Mouse (Mus musculus): Measurements from ENCODE around the gene Zbtb22. TPM values are rescaled to one million over a fixed set of nuclear protein-coding genes. Genes with fewer than 3 reads are reported as not detected.

Zbtb22 gene
- total RNA-seq, 2 experiments from 2014 or later: 33.2 to 36.8 TPM

- DNase-seq: peak; percentile 85
- intact Hi-C loops (cut with DNase I): no loop called here
These were observed 4.8 kb downstream of the Zbtb22 start for GRCm38 (mm10) chr17:33920282-33921097.

- intact Hi-C loops (cut with DNase I): no loop called here
- DNase-seq: no peak
These were observed 5.7 kb downstream of the Zbtb22 start for GRCm38 (mm10) chr17:33921361-33921760.

- DNase-seq: no peak
- intact Hi-C loops (cut with DNase I): no loop called here
These were observed 9.0 kb downstream of the Zbtb22 start for GRCm38 (mm10) chr17:33924577-33925283.

GRCm38 (mm10) chr17:33925406-33926116 lies 9.9 kb downstream of the Zbtb22 start:
- intact Hi-C loops (cut with DNase I): no loop called here
- no peak for DNase-seq

- intact Hi-C loops (cut with DNase I): no loop called here
- DNase-seq: no peak
These were observed 10.7 kb downstream of the Zbtb22 start for GRCm38 (mm10) chr17:33926207-33926932.

GRCm38 (mm10) chr17:33928251-33928947 lies 12.7 kb downstream of the Zbtb22 start:
- no peak for DNase-seq
- intact Hi-C loops (cut with DNase I): no loop called here

- DNase-seq: peak; percentile 96
- intact Hi-C loops (cut with DNase I): no loop called here
These were observed 13.9 kb downstream of the Zbtb22 start, which contains the start of gene Rgl2 for GRCm38 (mm10) chr17:33929371-33930279. Gene Rgl2, plus strand, starts transcription at chr17:33929543.

GRCm38 (mm10) chr17:33930280-33931158 lies 14.8 kb downstream of the Zbtb22 start:
- no peak for DNase-seq
- intact Hi-C loops (cut with DNase I): no loop called here

GRCm38 (mm10) chr17:33931159-33931866 lies 15.6 kb downstream of the Zbtb22 start:
- intact Hi-C loops (cut with DNase I): no loop called here
- no peak for DNase-seq

GRCm38 (mm10) chr17:33931947-33932346 lies 16.2 kb downstream of the Zbtb22 start:
- intact Hi-C loops (cut with DNase I): no loop called here

GRCm38 (mm10) chr17:33932448-33932847 lies 16.7 kb downstream of the Zbtb22 start:
- DNase-seq: no peak
- intact Hi-C loops (cut with DNase I): no loop called here

More at GRCm38 (mm10) chr17:33931947-33932346, 16.2 kb downstream of the Zbtb22 start:
- DNase-seq: no peak

GRCm38 (mm10) chr17:33932970-33933369 lies 17.3 kb downstream of the Zbtb22 start:
- intact Hi-C loops (cut with DNase I): no loop called here
- no peak for DNase-seq

- no peak for DNase-seq
These were observed 19.8 kb downstream of the Zbtb22 start for GRCm38 (mm10) chr17:33935422-33936055.

GRCm38 (mm10) chr17:33936993-33937392 lies 21.3 kb downstream of the Zbtb22 start:
- intact Hi-C loops (cut with DNase I): no loop called here
- no peak for DNase-seq

More at GRCm38 (mm10) chr17:33935422-33936055, 19.8 kb downstream of the Zbtb22 start:
- intact Hi-C loops (cut with DNase I): no loop called here

GRCm38 (mm10) chr17:33938783-33939182 lies 23.1 kb downstream of the Zbtb22 start:
- no peak for DNase-seq
- intact Hi-C loops (cut with DNase I): no loop called here

- DNase-seq: peak; percentile 83
- intact Hi-C loops (cut with DNase I): no loop called here
These were observed 24.6 kb downstream of the Zbtb22 start, which contains the start of the genes Pfdn6 and Wdr46 for GRCm38 (mm10) chr17:33940206-33940805. Gene Pfdn6, minus strand, starts transcription at chr17:33940343. Gene Wdr46, plus strand, starts transcription at chr17:33940660.
